Mouse (Mus musculus): Measurements from ENCODE around the gene Lypd5.
"Not testable (repeated sequence)": the region's sequence is repeated elsewhere in the genome, so short reads cannot be mapped to it uniquely, and the experiment has no call there.

The Lypd5 gene

DNA sequence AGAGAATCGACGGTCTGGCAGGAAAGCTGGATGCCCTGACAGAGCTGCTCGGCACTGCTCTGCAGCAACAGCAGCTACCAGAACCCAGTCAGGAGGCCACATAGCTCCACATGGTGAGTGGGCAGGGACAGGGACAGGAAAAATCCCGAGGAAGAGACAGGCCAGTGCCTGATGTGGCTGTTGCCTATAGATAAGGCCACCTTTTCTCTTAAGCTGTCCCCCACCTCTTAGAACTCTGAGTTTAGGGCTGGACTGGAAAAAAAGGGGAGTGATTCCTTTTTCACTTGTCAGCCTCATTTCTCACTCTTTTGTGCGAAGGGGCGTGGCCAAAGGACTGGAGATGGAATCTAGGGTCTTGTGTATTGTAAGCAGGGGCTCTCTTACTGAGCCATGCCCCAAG lies 35.1 kb downstream of the Lypd5 start:
- no peak for DNase-seq (ENCODE audit: low spot score)

DNA sequence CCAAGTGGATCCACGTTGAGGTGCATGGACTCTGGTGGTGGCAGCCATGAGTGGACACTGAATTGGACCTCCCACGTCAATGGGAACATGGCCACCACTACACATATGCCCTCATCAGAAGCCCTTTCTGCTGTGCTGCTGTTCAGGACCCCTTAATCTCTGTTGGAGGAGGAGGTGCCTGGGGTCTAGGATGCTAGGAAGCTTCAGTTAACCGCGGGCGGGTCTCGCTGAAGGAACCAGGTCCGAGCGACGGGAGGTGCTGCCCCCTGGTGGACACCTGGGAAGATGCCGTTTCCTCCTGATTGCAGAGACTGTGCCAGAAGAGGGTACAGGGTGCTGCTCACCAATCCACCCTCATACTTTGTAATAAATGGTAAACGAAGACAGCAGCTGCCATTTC lies 35.8 kb downstream of the Lypd5 start:
- peak; percentile 87 for DNase-seq (ENCODE audit: low spot score)

DNA sequence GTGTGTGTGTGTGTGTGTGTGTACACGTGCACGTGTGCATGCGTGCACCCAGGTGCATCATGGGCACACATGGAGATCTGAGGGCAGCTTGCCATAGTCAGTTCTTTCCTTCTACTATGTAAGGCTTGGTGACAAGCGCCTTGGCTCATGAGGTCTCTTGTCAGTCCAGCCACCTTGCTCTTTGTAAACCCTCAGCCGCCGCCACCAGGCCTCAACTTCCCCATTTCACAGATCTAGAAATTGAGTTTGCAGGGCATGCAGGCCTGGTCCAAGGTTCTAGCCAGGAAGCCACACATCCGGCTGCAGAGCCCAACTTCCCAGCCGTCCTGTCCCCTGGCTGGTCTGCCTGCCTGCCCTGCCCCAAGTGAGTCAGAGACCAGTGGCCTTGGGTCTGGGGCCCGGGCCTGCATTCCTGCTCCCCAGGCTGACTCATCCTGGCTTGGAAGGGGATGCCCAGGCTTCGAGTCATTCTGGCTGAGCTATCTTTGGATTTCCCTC lies 38.1 kb downstream of the Lypd5 start:
- DNase-seq (ENCODE audit: low spot score): no peak

DNA sequence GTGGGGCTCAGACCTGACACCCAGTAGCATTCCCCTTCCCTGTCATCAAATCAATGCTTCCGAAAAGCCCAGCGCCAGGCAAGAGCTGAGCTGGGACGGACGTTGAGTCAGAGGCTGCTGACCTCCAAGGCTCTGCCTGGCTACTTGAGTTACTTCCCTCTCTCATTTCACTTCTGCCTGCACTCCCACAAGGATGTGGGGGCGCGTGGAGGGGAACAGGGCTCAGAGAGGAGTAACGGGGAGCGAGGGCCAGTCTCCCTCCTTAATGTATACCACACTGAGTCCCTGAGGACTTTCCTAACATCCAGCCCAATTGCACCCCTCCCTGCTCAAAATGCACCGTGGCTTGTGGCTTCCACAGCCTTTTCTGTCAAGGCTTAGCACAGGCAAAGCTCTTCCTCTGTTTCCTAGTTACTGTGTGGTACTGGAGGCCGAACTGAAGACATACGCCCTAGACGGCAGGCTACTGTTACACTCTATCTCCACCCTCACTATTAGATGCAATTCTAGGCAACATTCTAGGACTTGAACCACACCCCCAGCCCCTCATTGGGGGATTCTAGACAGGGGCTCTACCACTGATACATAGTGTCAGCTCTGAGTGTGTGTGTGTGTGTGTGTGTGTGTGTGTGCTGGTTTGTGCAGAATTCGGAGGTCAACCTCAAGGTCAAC lies 40.7 kb downstream of the Lypd5 start:
- no peak for DNase-seq (ENCODE audit: low spot score)

DNA sequence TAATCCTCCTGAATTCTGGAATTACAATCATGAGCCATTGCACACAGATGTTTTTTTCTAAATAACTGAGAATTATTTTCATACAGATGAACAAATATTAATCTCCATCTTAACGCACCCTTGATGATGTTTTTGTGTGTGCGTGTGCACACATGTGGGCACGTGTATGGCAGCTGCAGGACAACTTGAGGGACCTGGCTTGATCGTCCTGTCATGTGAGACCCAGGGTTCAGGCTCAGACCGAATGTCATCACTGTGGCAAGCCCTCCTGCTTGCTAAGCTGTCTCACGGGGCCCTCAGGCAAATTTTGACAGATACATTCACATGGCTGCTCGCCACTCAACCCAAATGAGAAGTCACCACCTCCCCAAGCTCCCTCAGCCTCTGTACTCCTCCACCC lies 41.5 kb downstream of the Lypd5 start:
- DNase-seq (ENCODE audit: low spot score): no peak

DNA sequence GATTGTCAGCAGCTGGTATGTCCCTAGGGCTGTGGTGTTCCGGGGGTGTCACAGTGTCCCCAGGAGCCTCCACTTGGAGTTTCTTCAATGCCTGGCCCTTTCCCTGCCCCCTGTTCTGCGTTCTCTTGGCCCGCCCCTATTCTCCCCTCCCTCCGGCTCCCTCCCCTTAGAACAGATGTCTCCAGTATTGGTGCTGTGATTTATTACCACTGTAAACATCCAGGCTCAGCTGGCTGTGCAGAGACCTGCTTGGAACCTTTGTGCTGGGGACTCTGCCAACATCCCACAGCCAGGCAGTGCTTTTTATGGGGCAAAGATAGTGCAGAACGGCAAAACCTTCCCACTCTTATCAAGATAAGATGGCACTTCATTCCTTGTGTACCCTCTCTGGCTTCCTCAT lies 42.1 kb downstream of the Lypd5 start:
- DNase-seq (ENCODE audit: low spot score): no peak

DNA sequence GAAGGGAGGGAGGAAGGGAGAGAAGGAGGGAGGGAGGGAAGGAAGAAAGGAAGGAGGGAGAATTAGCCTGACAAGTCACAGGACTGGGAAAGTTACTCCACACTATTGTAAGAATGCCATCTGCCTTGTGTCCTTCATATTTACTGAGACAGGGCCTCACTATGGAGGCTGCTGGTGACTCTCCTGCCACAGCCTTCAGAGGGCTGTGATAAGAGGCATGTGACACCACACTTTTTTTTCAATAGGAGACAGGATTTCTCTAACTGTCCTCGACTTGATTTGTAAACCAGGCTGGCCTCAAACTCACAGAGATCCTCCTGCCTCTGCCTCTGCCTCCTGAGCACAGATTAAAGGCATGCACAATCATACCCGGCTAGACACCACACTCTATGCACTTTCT lies 42.7 kb downstream of the Lypd5 start:
- no peak for DNase-seq (ENCODE audit: low spot score)

DNA sequence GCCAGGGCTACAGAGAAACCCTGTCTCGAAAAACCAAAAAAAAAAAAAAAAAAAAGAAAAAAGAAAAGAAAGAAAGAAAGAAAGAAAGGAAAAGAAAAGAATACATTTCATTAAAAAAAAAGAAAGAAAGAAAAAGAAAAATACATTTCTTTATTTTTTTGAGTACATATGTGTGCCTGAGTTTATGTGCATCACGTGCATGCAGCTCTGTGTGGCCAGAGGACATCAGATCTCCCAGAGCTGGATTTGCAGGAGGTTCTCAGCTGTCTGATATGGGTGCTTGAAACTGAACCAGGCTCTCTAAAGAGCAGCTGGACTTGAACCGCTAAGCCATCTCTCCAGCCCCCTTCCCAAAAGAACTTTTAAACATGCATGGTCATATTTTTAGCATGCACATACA lies 45.1 kb downstream of the Lypd5 start:
- DNase-seq (ENCODE audit: low spot score): no peak

DNA sequence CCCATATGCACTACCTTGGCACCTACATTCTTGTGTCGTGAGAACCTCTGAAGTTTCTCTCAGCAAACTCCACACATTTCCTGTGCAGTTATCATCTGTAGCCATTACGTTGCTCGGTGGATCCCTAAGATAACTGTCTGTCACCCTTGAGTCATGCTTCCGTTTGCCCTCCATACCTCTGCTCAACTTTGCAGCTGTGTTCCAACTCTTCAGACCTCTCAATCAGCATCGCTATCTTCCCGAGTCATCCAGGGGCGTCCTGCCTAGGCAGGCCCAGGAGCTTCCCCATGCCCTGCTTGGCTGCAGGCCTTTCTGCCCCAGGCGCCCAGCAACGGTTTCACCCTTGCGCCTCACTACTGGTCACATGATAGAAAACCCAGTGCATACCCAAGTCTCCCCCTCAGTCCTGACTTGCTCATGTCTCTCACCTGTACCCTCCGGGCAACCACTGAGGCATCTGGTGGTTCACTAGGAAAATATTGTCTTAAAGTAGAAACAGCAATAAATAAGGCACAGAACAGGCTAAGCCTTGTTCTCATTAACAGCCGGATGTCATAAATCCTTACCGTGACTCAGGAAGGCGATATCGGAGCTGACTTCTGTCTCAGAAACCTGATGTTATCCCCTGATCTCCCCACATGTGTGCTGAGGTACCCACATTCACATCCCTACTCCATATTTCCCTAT lies 45.6 kb downstream of the Lypd5 start:
- DNase-seq (ENCODE audit: low spot score): no peak

DNA sequence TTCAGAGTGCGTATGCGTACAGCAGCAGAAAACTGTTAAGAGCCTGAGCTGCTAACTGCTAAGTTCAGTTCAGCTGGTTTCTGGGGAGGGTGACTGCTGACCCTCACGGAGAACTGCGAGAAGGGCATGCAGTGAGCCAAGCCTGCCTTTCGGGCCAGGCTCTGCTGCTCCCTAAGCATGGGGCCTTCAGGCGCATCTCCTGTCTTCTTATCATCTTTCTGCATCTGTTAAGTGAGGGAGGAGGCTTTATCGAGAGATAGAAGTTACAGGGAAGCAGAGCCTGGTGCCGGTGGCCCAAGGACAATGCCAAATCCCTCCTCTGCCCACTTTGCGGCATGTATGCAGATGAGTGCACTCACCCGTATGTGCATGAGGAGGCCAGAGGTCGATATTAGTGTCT lies 47.8 kb downstream of the Lypd5 start:
- DNase-seq (ENCODE audit: low spot score): no peak

DNA sequence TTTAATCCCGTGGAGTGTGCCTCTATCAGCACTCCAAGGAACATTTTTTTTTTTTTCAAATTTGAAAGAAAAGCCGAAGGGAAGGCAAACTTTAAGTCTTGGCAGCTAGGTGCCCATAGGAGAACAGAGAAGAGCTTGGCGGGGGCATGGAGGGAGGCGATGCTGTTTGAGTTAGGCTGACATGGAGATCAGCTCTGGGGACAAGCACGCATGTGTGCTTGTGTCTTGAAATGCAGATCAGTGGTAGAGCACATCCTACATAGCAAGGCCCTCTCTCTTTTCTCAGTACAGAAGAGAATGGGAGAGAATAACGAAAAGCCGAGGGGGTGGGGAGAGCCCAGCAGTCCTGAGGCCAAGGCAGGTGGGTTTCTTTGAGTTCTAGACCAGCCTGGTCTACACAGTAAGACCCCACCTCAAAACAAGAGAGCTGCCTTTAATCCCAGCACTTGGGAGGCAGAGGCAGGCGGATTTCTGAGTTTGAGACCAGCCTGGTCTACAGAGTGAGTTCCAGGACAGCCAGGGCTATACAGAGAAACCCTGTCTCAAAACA lies 49.4 kb downstream of the Lypd5 start:
- no peak for DNase-seq (ENCODE audit: low spot score)

DNA sequence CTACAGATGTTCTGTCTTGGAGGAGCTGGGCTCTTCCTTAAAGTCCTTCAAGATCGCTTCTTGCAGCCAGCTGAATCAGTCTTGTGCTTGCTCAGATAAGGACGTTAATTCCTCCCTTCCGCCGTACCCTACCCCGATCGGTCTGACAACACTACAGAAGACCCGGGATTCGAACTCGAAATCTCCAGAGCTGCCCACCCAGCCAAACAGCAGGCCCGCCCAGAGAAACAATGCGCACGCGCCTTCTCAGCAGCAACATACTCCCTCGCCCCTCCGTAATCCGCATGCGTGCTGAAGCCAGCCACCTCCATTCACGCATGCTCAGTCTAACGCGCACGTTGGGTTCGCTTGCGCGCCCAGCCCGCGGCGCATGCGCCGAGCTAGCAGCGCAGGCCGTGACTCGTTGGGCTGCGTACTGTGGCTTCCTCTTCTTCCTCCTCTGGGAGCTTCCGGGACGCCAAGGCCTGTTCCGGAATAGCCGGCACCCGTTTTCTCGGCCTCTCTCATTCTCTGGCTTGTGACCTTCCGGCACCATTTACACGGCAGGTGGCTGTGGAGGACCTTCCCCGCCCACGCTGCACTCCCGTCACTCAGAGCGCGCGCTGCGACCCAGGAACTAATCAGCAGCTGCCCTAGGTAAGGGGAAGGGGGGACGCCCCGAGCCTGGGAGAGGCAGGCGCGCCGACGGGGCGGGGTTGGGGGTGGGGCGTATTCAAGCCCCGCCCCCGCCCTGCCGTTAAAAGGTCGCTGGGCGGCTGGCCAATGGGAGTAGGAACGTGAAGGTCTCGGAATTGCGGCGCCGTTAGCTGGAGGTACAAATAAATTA lies 50.5 kb downstream of the Lypd5 start, which contains the start of gene Smg9:
TSS of gene Smg9 (plus strand) at position 364 of the 826 bp plus-strand sequence.
- peak; percentile 98 for DNase-seq (ENCODE audit: low spot score)

DNA sequence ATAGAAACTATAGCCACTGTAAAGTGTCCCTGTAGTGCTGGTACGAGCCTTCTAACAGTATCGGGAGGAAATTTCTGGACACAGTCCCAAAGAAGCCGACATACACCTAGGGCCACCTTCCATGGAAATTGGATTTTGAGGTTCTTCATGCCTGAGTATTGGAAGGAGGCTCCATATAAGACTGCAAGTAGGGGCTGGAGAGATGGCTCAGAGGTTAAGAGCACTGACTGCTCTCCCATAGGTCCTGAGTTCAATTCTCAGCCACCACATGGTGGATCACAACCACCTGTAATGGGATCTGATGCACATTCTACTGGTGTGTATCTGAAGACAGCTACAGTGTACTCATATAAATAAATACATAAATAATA lies 51.1 kb downstream of the Lypd5 start:
- no peak for DNase-seq (ENCODE audit: low spot score)

DNA sequence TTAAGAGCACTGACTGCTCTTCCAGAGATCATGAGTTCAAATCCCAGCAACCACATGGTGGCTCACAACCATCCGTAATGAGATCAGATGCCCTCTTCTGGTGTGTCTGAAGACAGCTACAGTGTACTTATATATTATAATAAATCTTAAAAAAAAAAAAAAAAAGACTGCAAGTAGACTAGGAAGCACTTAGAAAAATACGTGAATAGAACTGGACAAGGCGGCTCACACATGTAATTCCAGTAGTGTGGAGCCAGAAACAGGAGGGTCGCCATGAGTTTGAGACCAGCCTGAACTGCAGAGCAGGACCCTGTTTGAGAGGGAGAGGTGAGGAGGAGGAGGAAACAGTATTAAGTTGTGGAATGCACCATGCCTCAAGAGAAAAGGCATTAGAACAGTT lies 51.5 kb downstream of the Lypd5 start:
- not testable (repeated sequence) for DNase-seq (ENCODE audit: low spot score)

DNA sequence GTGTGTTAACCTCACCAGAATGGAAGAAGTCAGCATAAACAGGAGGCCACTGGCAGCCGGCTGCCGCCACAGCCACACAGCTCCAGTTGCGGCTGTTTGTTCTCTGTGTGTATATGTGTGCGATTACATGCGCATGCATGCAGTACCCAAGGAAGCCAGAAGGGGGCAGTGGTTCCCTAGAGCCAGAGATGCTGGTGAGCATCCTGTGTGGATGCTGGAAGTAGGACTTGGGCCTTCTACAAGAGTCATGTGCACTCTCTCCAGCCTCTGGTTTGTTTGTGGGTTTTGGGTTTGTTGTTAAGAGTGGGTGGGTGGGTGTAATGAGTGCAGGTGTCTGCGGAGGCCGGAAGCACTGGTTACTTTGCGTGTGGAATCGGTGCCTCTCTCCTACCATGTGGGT lies 53.9 kb downstream of the Lypd5 start:
- no peak for DNase-seq (ENCODE audit: low spot score)

All from retina, embryonic 14.5 days (tissue).